ENCODE assay signal across 26 mouse cellular contexts in genomic region chr12:104890066-104890465, GRCm38 (mm10).
"Had no signal": no experiment of that assay in that cellular context is flagged by ENCODE, and none has a peak within 500 bp of the region (broad histone marks: within the 10 kb centered on the region; RNA-seq: fewer than 3 reads in every experiment).

No protein-coding gene starts in this region.

- H3K4me3 ChIP-seq: heart, adult 2 months; heart, embryonic 13.5 days; heart, embryonic 15.5 days; hindbrain, embryonic 13.5 days; hindbrain, embryonic 15.5 days; kidney, embryonic 15.5 days; liver, embryonic 13.5 days had no signal

- H3K27ac ChIP-seq: heart, adult 2 months; heart, embryonic 13.5 days; heart, embryonic 15.5 days; hindbrain, embryonic 13.5 days; hindbrain, embryonic 15.5 days; hindbrain, postnatal 0 days; kidney, embryonic 15.5 days; kidney, postnatal 0 days; liver, embryonic 13.5 days had no signal

- H3K4me2 ChIP-seq: heart, embryonic 11.5 days; heart, embryonic 13.5 days; heart, embryonic 15.5 days; hindbrain, embryonic 13.5 days; hindbrain, embryonic 15.5 days; kidney, embryonic 15.5 days; liver, embryonic 11.5 days; liver, embryonic 13.5 days had no signal

- H3K36me3 ChIP-seq: heart, embryonic 13.5 days; heart, embryonic 15.5 days; hindbrain, embryonic 13.5 days; hindbrain, embryonic 15.5 days; kidney, embryonic 15.5 days; liver, embryonic 13.5 days had no signal

- H3K4me1 ChIP-seq: heart, embryonic 15.5 days; hindbrain, embryonic 13.5 days; hindbrain, embryonic 15.5 days; kidney, embryonic 15.5 days had no signal

- H3K9me3 ChIP-seq: heart, embryonic 13.5 days; heart, embryonic 15.5 days; hindbrain, embryonic 13.5 days; hindbrain, embryonic 15.5 days; kidney, embryonic 15.5 days had no signal

- ATAC-seq: hindbrain, postnatal 0 days; intestine, embryonic 16.5 days had no signal

- H3K9ac ChIP-seq: heart, embryonic 13.5 days; heart, embryonic 15.5 days; hindbrain, embryonic 13.5 days; hindbrain, embryonic 15.5 days; kidney, embryonic 15.5 days; liver, embryonic 13.5 days had no signal

- DNase-seq: gastrocnemius, postnatal 14 days; gastrocnemius, postnatal 36 days; heart, adult 11 months; heart, adult 2 months; heart, postnatal 14 days; heart, postnatal 36 days; kidney, adult 11 months; kidney, adult 2 months; kidney, adult 9 months; kidney, postnatal 14 days; kidney, postnatal 36 days; layer of hippocampus, adult 9-11 months; layer of hippocampus, postnatal 36 days; left cerebral cortex, postnatal 4 days; liver; liver, embryonic 13.5 days had no signal

- H3K27me3 ChIP-seq: heart, embryonic 13.5 days; heart, embryonic 15.5 days; hindbrain, embryonic 13.5 days; hindbrain, embryonic 15.5 days; kidney, embryonic 15.5 days; liver, embryonic 13.5 days had no signal
